21 mouse cellular contexts compared by ENCODE assay signal in genomic region chr10:127203106-127203505, GRCm38 (mm10). TPM values are rescaled to one million over a fixed set of nuclear protein-coding genes. Genes with fewer than 3 reads are reported as not detected.
DNase-seq lines count a peak whose midpoint lies in the region; ATAC-seq and TF ChIP-seq lines count a peak whose summit lies in the region.
"Had no signal": no experiment of that assay in that cellular context is flagged by ENCODE, and none has a peak within 500 bp of the region (broad histone marks: within the 10 kb centered on the region; RNA-seq: fewer than 3 reads in every experiment).

No protein-coding gene starts in this region.

- H3K9me3 ChIP-seq in kidney, embryonic 15.5 days (replicated peaks): no peaks in the 10 kb centered on the region
- no peaks in the 10 kb centered on the region for H3K9me3 ChIP-seq in erythroblast, embryonic 14.5 days (ENCODE audit: control insufficient read depth, low read length)
- H3K9me3 ChIP-seq in liver, embryonic 13.5 days (replicated peaks): no peaks in the 10 kb centered on the region
- H3K9me3 ChIP-seq in stomach, embryonic 16.5 days (replicated peaks; ENCODE audit: control insufficient read depth, low read length): no peaks in the 10 kb centered on the region
- H3K9me3 ChIP-seq in forebrain, embryonic 14.5 days (replicated peaks; ENCODE audit: control insufficient read depth, low read length): no peaks in the 10 kb centered on the region
- H3K9me3 ChIP-seq: hindbrain, embryonic 15.5 days; limb, embryonic 15.5 days; megakaryocyte, embryonic 14.5 days; midbrain, embryonic 15.5 days had no signal

- WGBS in kidney, embryonic 15.5 days: 84% methylated on average over 3 of the region's 3 CpGs
- WGBS in kidney, adult 2 months: 88% methylated on average over 3 of the region's 3 CpGs
- 33% methylated on average over 3 of the region's 3 CpGs for WGBS in liver, embryonic 13.5 days (ENCODE audit: insufficient replicate concordance)
- whole genome bisulfite sequencing in stomach, embryonic 16.5 days: 81% methylated on average over 3 of the region's 3 CpGs
- 92% methylated on average over 3 of the region's 3 CpGs for WGBS in forebrain, embryonic 14.5 days

- H3K27me3 ChIP-seq in kidney, embryonic 15.5 days: no peaks in the 10 kb centered on the region
- no peaks in the 10 kb centered on the region for H3K27me3 ChIP-seq in kidney, adult 2 months (replicated peaks; ENCODE audit: control insufficient read depth, insufficient read depth, low read length)
- no peaks in the 10 kb centered on the region for H3K27me3 ChIP-seq in erythroblast, embryonic 14.5 days (ENCODE audit: control insufficient read depth)
- no peaks in the 10 kb centered on the region for H3K27me3 ChIP-seq in liver, embryonic 13.5 days
- H3K27me3 ChIP-seq in stomach, embryonic 16.5 days (ENCODE audit: control insufficient read depth, insufficient read depth, low read length): no peaks in the 10 kb centered on the region
- no peaks in the 10 kb centered on the region for H3K27me3 ChIP-seq in forebrain, embryonic 14.5 days (replicated peaks; ENCODE audit: control insufficient read depth, insufficient read depth, low read length)
- H3K27me3 ChIP-seq: hindbrain, embryonic 15.5 days; limb, embryonic 15.5 days; megakaryocyte, embryonic 14.5 days; midbrain, embryonic 15.5 days had no signal

- no peak overlapping the region for H3K4me3 ChIP-seq in kidney, embryonic 15.5 days (replicated peaks)
- no peak overlapping the region for H3K4me3 ChIP-seq in kidney, adult 2 months (ENCODE audit: insufficient read depth, low read depth, low read length)
- peak overlapping the region; percentile 61 for H3K4me3 ChIP-seq in erythroblast, embryonic 14.5 days (replicated peaks)
- H3K4me3 ChIP-seq in liver, embryonic 13.5 days (replicated peaks): peak overlapping the region; percentile 20
- no peak overlapping the region for H3K4me3 ChIP-seq in stomach, embryonic 16.5 days (replicated peaks; ENCODE audit: low read length)
- no peak overlapping the region for H3K4me3 ChIP-seq in forebrain, embryonic 14.5 days (ENCODE audit: low read depth, low read length)
- H3K4me3 ChIP-seq: hindbrain, embryonic 15.5 days; layer of hippocampus, adult 2 months; limb, embryonic 15.5 days; megakaryocyte, embryonic 14.5 days; midbrain, embryonic 15.5 days; myocyte had no signal

- TF ChIP-seq CTCF in kidney, adult 2 months (conservative IDR thresholded peaks at IDR 0.05; ENCODE audit: insufficient read depth, insufficient read length, low read depth, low read length): no peak

- H3K36me3 ChIP-seq in kidney, embryonic 15.5 days: peaks cover 90% of the 10 kb centered on the region
- H3K36me3 ChIP-seq in kidney, adult 2 months (ENCODE audit: control insufficient read depth, insufficient read depth, low read length): peaks cover 3% of the 10 kb centered on the region
- peaks cover 100% of the 10 kb centered on the region for H3K36me3 ChIP-seq in erythroblast, embryonic 14.5 days (ENCODE audit: control insufficient read depth)
- H3K36me3 ChIP-seq in liver, embryonic 13.5 days: peaks cover 94% of the 10 kb centered on the region
- peaks cover 13% of the 10 kb centered on the region for H3K36me3 ChIP-seq in stomach, embryonic 16.5 days (ENCODE audit: control insufficient read depth, insufficient read depth, low read length)
- H3K36me3 ChIP-seq in forebrain, embryonic 14.5 days (ENCODE audit: control insufficient read depth, insufficient read depth, low read length): peaks cover 92% of the 10 kb centered on the region

- H3K4me2 ChIP-seq in kidney, embryonic 15.5 days: no peak overlapping the region
- peak overlapping the region; percentile 78 for H3K4me2 ChIP-seq in liver, embryonic 13.5 days
- H3K4me2 ChIP-seq in stomach, embryonic 16.5 days (ENCODE audit: low read depth, low read length): no peak overlapping the region
- H3K4me2 ChIP-seq in forebrain, embryonic 14.5 days (ENCODE audit: low read length): no peak overlapping the region
- H3K4me2 ChIP-seq: hindbrain, embryonic 15.5 days; limb, embryonic 15.5 days; midbrain, embryonic 15.5 days had no signal

- no peak overlapping the region for H3K27ac ChIP-seq in kidney, embryonic 15.5 days
- H3K27ac ChIP-seq in kidney, adult 2 months (ENCODE audit: insufficient read depth, low read depth, low read length): no peak overlapping the region
- H3K27ac ChIP-seq in liver, embryonic 13.5 days: peak overlapping the region; percentile 100
- H3K27ac ChIP-seq in stomach, embryonic 16.5 days (ENCODE audit: low read length): no peak overlapping the region
- H3K27ac ChIP-seq in forebrain, embryonic 14.5 days (ENCODE audit: low read depth, low read length): no peak overlapping the region
- H3K27ac ChIP-seq: hindbrain, embryonic 15.5 days; layer of hippocampus, adult 2 months; limb, embryonic 15.5 days; midbrain, embryonic 15.5 days had no signal

- H3K4me1 ChIP-seq in kidney, embryonic 15.5 days: peaks cover 14% of the 10 kb centered on the region
- H3K4me1 ChIP-seq in kidney, adult 2 months (ENCODE audit: control insufficient read depth, insufficient read depth, low read length): peaks cover 5% of the 10 kb centered on the region; the same call in 1 of the 2 replicates
- H3K4me1 ChIP-seq in erythroblast, embryonic 14.5 days (ENCODE audit: control insufficient read depth): peaks cover 94% of the 10 kb centered on the region
- H3K4me1 ChIP-seq in liver, embryonic 13.5 days (replicated peaks): peaks cover 87% of the 10 kb centered on the region
- H3K4me1 ChIP-seq in stomach, embryonic 16.5 days (ENCODE audit: control insufficient read depth, insufficient read depth, low read length): no peaks in the 10 kb centered on the region; the same call in 1 of the 2 replicates
- no peaks in the 10 kb centered on the region for H3K4me1 ChIP-seq in forebrain, embryonic 14.5 days (ENCODE audit: control insufficient read depth, insufficient read depth, low read length)
- H3K4me1 ChIP-seq: hindbrain, embryonic 15.5 days; limb, embryonic 15.5 days; midbrain, embryonic 15.5 days had no signal

- no peak overlapping the region for H3K9ac ChIP-seq in kidney, embryonic 15.5 days
- H3K9ac ChIP-seq in liver, embryonic 13.5 days: peak overlapping the region; percentile 81
- no peak overlapping the region for H3K9ac ChIP-seq in stomach, embryonic 16.5 days (ENCODE audit: low read length)
- no peak overlapping the region for H3K9ac ChIP-seq in forebrain, embryonic 14.5 days (ENCODE audit: low read length)
- H3K9ac ChIP-seq: hindbrain, embryonic 15.5 days; limb, embryonic 15.5 days; midbrain, embryonic 15.5 days had no signal

- DNase-seq in kidney, adult 2 months: no peak
- peak; percentile 59 for DNase-seq in liver, embryonic 13.5 days
- no peak for DNase-seq in right cerebral cortex, adult 2 months (ENCODE audit: low spot score in 2 of 2)
- DNase-seq in forebrain, embryonic 14.5 days (ENCODE audit: low spot score): no peak
- DNase-seq: adrenal gland, adult 2 months; cerebellum, adult 9-10 months; gastrocnemius, postnatal 14 days; heart, postnatal 36 days; kidney, adult 11 months; kidney, postnatal 10 days; lung, postnatal 14 days; right cerebral cortex, postnatal 14 days had no signal

- peak; percentile 60; the same call in 1 of the 2 replicates for ATAC-seq in kidney, embryonic 15.5 days (replicated peaks; ENCODE audit: low FRiP score)
- peak; percentile 80 for ATAC-seq in liver, embryonic 13.5 days (ENCODE audit: low read depth)
- ATAC-seq in stomach, embryonic 16.5 days (ENCODE audit: insufficient read depth, low FRiP score): 0 out of 2 replicates have a peak, but pooled peaks have one; percentile 6
- ATAC-seq in forebrain, embryonic 14.5 days: no peak
- ATAC-seq: midbrain, embryonic 15.5 days had no signal

- no peak for TF ChIP-seq POLR2A in kidney, adult 2 months (IDR thresholded peaks at IDR 0.05; ENCODE audit: low read depth, low read length)

RNA-seq across cellular contexts. Expression of gene Dtx3, which starts 7.6 kb away (rescaled TPM):
- polyA plus RNA-seq in kidney, embryonic 15.5 days (2015; fragmentation: Nextera tagmentation; extraction: Ambion mirVana): 100 and 129 TPM in 2 replicates
- 101 and 132 TPM in 2 replicates for polyA plus RNA-seq in kidney, adult 2 months (2012; rRNA removed)
- 11.1 and 11.5 TPM in 2 replicates for polyA plus RNA-seq in erythroblast, embryonic 14.5 days (2012)
- polyA plus RNA-seq in liver, embryonic 13.5 days (2015; fragmentation: Nextera tagmentation; extraction: Ambion mirVana): 16.8 and 19.3 TPM in 2 replicates
- 68.6 and 79.4 TPM in 2 replicates for polyA plus RNA-seq in stomach, embryonic 16.5 days (2015; fragmentation: Nextera tagmentation; extraction: Ambion mirVana)
- polyA plus RNA-seq in forebrain, embryonic 14.5 days (2014; fragmentation: Nextera tagmentation; extraction: Ambion mirVana): 148 and 187 TPM in 2 replicates

RNA-seq across cellular contexts. Expression of gene Pip4k2c, which starts 8.3 kb away (rescaled TPM):
- 41.1 and 43.5 TPM in 2 replicates for polyA plus RNA-seq in kidney, embryonic 15.5 days (2015; fragmentation: Nextera tagmentation; extraction: Ambion mirVana)
- 116 and 120 TPM in 2 replicates for polyA plus RNA-seq in kidney, adult 2 months (2012; rRNA removed)
- 9.5 and 10.2 TPM in 2 replicates for polyA plus RNA-seq in erythroblast, embryonic 14.5 days (2012)
- polyA plus RNA-seq in liver, embryonic 13.5 days (2015; fragmentation: Nextera tagmentation; extraction: Ambion mirVana): 39.8 and 45.8 TPM in 2 replicates
- polyA plus RNA-seq in stomach, embryonic 16.5 days (2015; fragmentation: Nextera tagmentation; extraction: Ambion mirVana): 33.5 and 34.4 TPM in 2 replicates
- 15.3 and 17.4 TPM in 2 replicates for polyA plus RNA-seq in forebrain, embryonic 14.5 days (2014; fragmentation: Nextera tagmentation; extraction: Ambion mirVana)

RNA-seq across cellular contexts. Expression of gene Arhgef25, which starts 13.2 kb away (rescaled TPM):
- polyA plus RNA-seq in kidney, embryonic 15.5 days (2015; fragmentation: Nextera tagmentation; extraction: Ambion mirVana): 40.6 and 52.6 TPM in 2 replicates
- 9.2 and 11.9 TPM in 2 replicates for polyA plus RNA-seq in kidney, adult 2 months (2012; rRNA removed)
- polyA plus RNA-seq in erythroblast, embryonic 14.5 days (2012): 0.47 and 0.52 TPM in 2 replicates
- 8.1 and 8.2 TPM in 2 replicates for polyA plus RNA-seq in liver, embryonic 13.5 days (2015; fragmentation: Nextera tagmentation; extraction: Ambion mirVana)
- 71.3 and 77.0 TPM in 2 replicates for polyA plus RNA-seq in stomach, embryonic 16.5 days (2015; fragmentation: Nextera tagmentation; extraction: Ambion mirVana)
- 21.4 and 22.9 TPM in 2 replicates for polyA plus RNA-seq in forebrain, embryonic 14.5 days (2014; fragmentation: Nextera tagmentation; extraction: Ambion mirVana)

RNA-seq across cellular contexts. Expression of gene Slc26a10, which starts 22.7 kb away (rescaled TPM):
- 3.1 and 3.3 TPM in 2 replicates for polyA plus RNA-seq in kidney, embryonic 15.5 days (2015; fragmentation: Nextera tagmentation; extraction: Ambion mirVana)
- polyA plus RNA-seq in kidney, adult 2 months (2012; rRNA removed): 6.6 and 8.1 TPM in 2 replicates
- not detected in 2 replicates for polyA plus RNA-seq in erythroblast, embryonic 14.5 days (2012)
- 1.8 and 2.1 TPM in 2 replicates for polyA plus RNA-seq in liver, embryonic 13.5 days (2015; fragmentation: Nextera tagmentation; extraction: Ambion mirVana)
- 1.2 and 1.4 TPM in 2 replicates for polyA plus RNA-seq in stomach, embryonic 16.5 days (2015; fragmentation: Nextera tagmentation; extraction: Ambion mirVana)
- 0.69 and 0.95 TPM in 2 replicates for polyA plus RNA-seq in forebrain, embryonic 14.5 days (2014; fragmentation: Nextera tagmentation; extraction: Ambion mirVana)

RNA-seq across cellular contexts. Expression of gene B4galnt1, which starts 38.1 kb away (rescaled TPM):
- 7.5 and 7.7 TPM in 2 replicates for polyA plus RNA-seq in kidney, embryonic 15.5 days (2015; fragmentation: Nextera tagmentation; extraction: Ambion mirVana)
- polyA plus RNA-seq in kidney, adult 2 months (2012; rRNA removed): 15.4 and 27.5 TPM in 2 replicates
- polyA plus RNA-seq in erythroblast, embryonic 14.5 days (2012): 0.56 and 1.0 TPM in 2 replicates
- polyA plus RNA-seq in liver, embryonic 13.5 days (2015; fragmentation: Nextera tagmentation; extraction: Ambion mirVana): 9.3 and 11.0 TPM in 2 replicates
- polyA plus RNA-seq in stomach, embryonic 16.5 days (2015; fragmentation: Nextera tagmentation; extraction: Ambion mirVana): 29.3 and 34.3 TPM in 2 replicates
- 30.7 and 46.8 TPM in 2 replicates for polyA plus RNA-seq in forebrain, embryonic 14.5 days (2014; fragmentation: Nextera tagmentation; extraction: Ambion mirVana)

Comparison
In these comparisons a context has a peak if more than half of its experiments do, and no peak if none do; other contexts are left out.
1. H3K4me3 ChIP-seq: peak in erythroblast, embryonic 14.5 days (single experiment) and liver, embryonic 13.5 days (single experiment); none in kidney, embryonic 15.5 days (single experiment), kidney, adult 2 months (single experiment), stomach, embryonic 16.5 days (single experiment) and forebrain, embryonic 14.5 days (single experiment).